Mouse (Mus musculus) midbrain, embryonic 16.5 days (tissue): ENCODE data around the gene Nfib. TPM values are rescaled to one million over a fixed set of nuclear protein-coding genes. Genes with fewer than 3 reads are reported as not detected.

Source experiments
- ATAC-seq: fragments of 200-750 bp; cut with Nextera tagmentation; 2 replicates; pipeline ENCODE4 v1.8.0; 2017; ENCODE audit warnings: moderate TSS enrichment
- H3K27ac ChIP-seq: fragments of 300-500 bp; sonication (generic); 2 replicates; pipeline ENCODE4 v1.5.1; 2014; ENCODE audit warnings: mild to moderate bottlenecking, low read length, mixed read lengths
- H3K27me3 ChIP-seq: fragments of 300-500 bp; sonication (generic); 2 replicates; pipeline ENCODE4 v1.6.1; 2014; ENCODE audit warnings: low read depth, low read length, mixed read lengths; ENCODE audit not compliant: control insufficient read depth, insufficient read depth
- H3K36me3 ChIP-seq: fragments of 300-500 bp; sonication (generic); 2 replicates; pipeline ENCODE4 v1.6.1; 2014; ENCODE audit warnings: mild to moderate bottlenecking, low read length, moderate library complexity, mixed read lengths; ENCODE audit not compliant: control insufficient read depth, insufficient read depth
- H3K4me1 ChIP-seq: fragments of 300-500 bp; sonication (generic); 2 replicates; pipeline ENCODE4 v1.6.1; 2014; ENCODE audit warnings: mild to moderate bottlenecking, low read length, mixed read lengths; ENCODE audit not compliant: control insufficient read depth, insufficient read depth
- H3K4me2 ChIP-seq: fragments of 300-500 bp; sonication (generic); 2 replicates; pipeline ENCODE4 v1.6.1; 2014; ENCODE audit warnings: mild to moderate bottlenecking, low read length, mixed read lengths
- H3K4me3 ChIP-seq: fragments of 300-500 bp; sonication (generic); 2 replicates; pipeline ENCODE4 v1.5.1; 2014; ENCODE audit warnings: low read depth, mild to moderate bottlenecking, low read length, moderate library complexity, mixed read lengths
- H3K9ac ChIP-seq: fragments of 300-500 bp; sonication (generic); 2 replicates; pipeline ENCODE4 v1.6.1; 2014; ENCODE audit warnings: low read depth, low read length, mixed read lengths
- H3K9me3 ChIP-seq: fragments of 300-500 bp; sonication (generic); replicated peaks from 2 replicates; pipeline ENCODE4 v1.6.1; 2014; ENCODE audit warnings: mild to moderate bottlenecking, low read length, mixed read lengths; ENCODE audit not compliant: control insufficient read depth, poor library complexity, severe bottlenecking
- WGBS: fragments of 180-500 bp; shearing (Covaris S2); extraction: QIAGEN DNeasy Blood & Tissue Kit; methylation state at CpG from one replicate; pipeline ENCODE4 v1.1.7; 2014; 5-methylcytosine and 5-hydroxymethylcytosine counted together
- polyA plus RNA-seq: library from polyadenylated mRNA; unstranded; fragments of >200 nt; fragmentation: Nextera tagmentation; extraction: Ambion mirVana; gene quantifications from 2 replicates; pipeline ENCODE4 v1.2.1, GENCODE M21; 2015

Gene Nfib
- polyA plus RNA-seq, 1 experiment from 2014 or later, result 47.2 TPM

- Histone ChIP-seq H3K36me3 (no peaks in the 10 kb centered on the region), H3K27me3 (no peaks in the 10 kb centered on the region), H3K27ac (no peak overlapping the region), H3K9ac (no peak overlapping the region), H3K4me1 (peaks cover 6% of the 10 kb centered on the region), H3K9me3 (no peaks in the 10 kb centered on the region), H3K4me3 (no peak overlapping the region), H3K4me2 (no peak overlapping the region)
- 67% methylated on average over 4 of the region's 4 CpGs for WGBS
- ATAC-seq, result no peak
Measured at GRCm38 (mm10) chr4:82479394-82479793, 226.2 kb downstream of the Nfib start.

- WGBS, result 95% methylated on average over 2 of the region's 2 CpGs
- Histone ChIP-seq H3K9me3 (no peaks in the 10 kb centered on the region), H3K4me3 (no peak overlapping the region), H3K4me2 (no peak overlapping the region), H3K36me3 (no peaks in the 10 kb centered on the region), H3K9ac (no peak overlapping the region), H3K27me3 (no peaks in the 10 kb centered on the region), H3K27ac (no peak overlapping the region), H3K4me1 (peaks cover 3% of the 10 kb centered on the region; the same call in 1 of the 2 replicates)
- no peak for ATAC-seq
Measured at GRCm38 (mm10) chr4:82477742-82478141, 227.8 kb downstream of the Nfib start.

DNA sequence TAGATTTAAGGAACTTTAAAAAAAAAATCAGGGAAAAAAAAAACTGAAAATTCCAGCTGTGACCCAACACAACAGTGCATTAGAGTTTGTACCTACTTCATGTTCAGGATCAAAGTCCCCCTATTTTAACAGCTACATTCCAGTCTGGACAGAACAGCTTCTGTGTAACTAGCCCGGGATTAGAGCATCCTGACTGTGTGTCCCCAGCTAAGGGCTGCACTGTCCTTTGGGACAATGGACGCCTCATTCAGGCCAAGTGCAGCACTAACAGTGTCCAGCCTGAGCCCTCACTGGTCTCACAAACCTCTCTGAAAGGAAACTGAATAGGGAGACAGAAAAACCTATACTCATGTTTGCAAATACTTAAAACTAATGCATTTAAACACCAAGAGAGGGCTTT, 229.1 kb downstream of the Nfib start:
- WGBS, result 48% methylated on average over 2 of the region's 2 CpGs
- Histone ChIP-seq H3K9me3 (no peaks in the 10 kb centered on the region), H3K36me3 (no peaks in the 10 kb centered on the region), H3K27ac (no peak overlapping the region), H3K4me3 (no peak overlapping the region), H3K27me3 (no peaks in the 10 kb centered on the region), H3K4me1 (peaks cover 3% of the 10 kb centered on the region; the same call in 1 of the 2 replicates), H3K9ac (no peak overlapping the region), H3K4me2 (no peak overlapping the region)
- no peak for ATAC-seq

DNA sequence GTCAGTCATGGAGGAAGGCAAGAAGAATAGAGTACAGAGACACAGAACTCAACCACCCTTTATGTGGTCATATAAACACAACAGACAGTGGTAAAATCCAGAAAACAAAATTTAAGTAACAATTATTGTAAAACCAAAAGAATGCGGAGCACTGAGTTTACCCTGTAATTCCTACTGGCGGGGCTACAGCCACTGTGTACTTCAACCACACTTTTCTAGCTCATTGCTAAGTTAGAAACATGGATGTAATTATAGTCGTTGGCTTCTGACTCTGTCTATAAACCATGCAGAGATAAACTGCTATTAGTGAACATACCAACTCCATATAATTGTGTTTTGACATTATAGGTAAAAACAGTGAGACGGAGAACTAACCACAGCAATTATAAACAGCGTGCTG, 231.2 kb downstream of the Nfib start:
- H3K9ac ChIP-seq, result no peak overlapping the region
- H3K4me3 ChIP-seq, result no peak overlapping the region
- H3K27ac ChIP-seq, result no peak overlapping the region
- 83% methylated on average over 5 of the region's 5 CpGs for WGBS
- H3K36me3 ChIP-seq, result no peaks in the 10 kb centered on the region
- no peaks in the 10 kb centered on the region for H3K27me3 ChIP-seq
- ATAC-seq, result no peak
- H3K4me2 ChIP-seq, result no peak overlapping the region
- peaks cover 3% of the 10 kb centered on the region; the same call in 1 of the 2 replicates for H3K4me1 ChIP-seq
- no peaks in the 10 kb centered on the region for H3K9me3 ChIP-seq

DNA sequence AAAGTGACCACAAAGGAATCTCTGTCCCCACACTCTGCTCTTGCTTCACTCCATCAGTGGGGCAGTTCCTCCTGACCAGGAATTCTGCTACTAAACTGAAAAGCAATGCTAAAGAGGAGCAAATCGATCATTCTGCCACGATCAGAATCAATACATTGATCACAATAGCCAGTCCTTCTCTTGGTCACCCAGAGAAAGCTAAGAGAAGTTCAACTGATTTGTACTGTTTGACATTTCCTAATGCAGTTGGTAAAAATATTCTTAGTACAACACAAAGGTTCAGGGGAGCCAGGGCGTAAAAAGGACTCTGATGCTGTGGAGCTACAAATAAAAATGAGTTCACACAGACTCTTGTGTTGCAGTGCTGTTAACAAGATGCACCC, 234.6 kb downstream of the Nfib start:
- Histone ChIP-seq H3K4me2 (no peak overlapping the region), H3K4me1 (peaks cover 3% of the 10 kb centered on the region; the same call in 1 of the 2 replicates), H3K4me3 (no peak overlapping the region), H3K27me3 (no peaks in the 10 kb centered on the region), H3K9me3 (no peaks in the 10 kb centered on the region), H3K36me3 (no peaks in the 10 kb centered on the region), H3K27ac (no peak overlapping the region), H3K9ac (no peak overlapping the region)
- no peak for ATAC-seq
- 85% methylated on average over 3 of the region's 3 CpGs for WGBS

DNA sequence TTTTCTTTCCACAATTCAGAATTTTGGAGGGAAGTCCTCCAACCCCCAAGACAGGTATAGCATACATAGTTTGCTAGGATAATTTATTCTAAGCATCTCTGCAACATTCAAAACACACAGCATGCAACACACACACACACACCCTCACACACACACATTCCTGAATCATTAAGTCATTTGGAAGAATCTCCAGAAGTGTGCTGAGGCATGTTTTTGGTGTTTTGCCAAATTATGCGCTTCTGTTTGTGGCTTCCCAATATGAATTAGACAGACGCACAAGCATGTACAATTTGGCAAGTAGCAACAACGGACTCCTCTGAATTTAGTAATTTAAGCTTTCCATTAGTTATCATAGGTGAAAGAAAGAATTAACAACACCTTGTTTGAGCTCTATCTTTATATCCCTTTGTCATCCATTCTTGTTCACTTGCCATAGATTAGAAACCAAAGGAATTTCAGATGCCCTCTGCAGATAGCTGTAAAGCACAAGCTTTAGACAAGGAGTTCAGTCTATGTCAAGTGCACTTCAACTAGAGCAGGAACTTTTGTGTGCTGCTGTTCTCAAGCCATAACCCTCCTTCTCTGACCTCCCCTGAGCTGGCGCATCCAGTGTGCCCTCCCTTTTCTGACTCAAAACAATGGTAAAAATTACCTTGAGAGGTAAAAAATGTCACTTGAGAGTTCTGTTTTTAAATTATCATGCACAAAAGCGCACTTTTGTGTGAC, 235.2 kb downstream of the Nfib start:
- H3K9ac ChIP-seq, result no peak overlapping the region
- ATAC-seq, result no peak
- H3K4me2 ChIP-seq, result no peak overlapping the region
- 77% methylated on average over 5 of the region's 5 CpGs for WGBS
- no peak overlapping the region for H3K27ac ChIP-seq
- H3K36me3 ChIP-seq, result no peaks in the 10 kb centered on the region
- H3K27me3 ChIP-seq, result no peaks in the 10 kb centered on the region
- peaks cover 3% of the 10 kb centered on the region; the same call in 1 of the 2 replicates for H3K4me1 ChIP-seq
- no peaks in the 10 kb centered on the region for H3K9me3 ChIP-seq
- H3K4me3 ChIP-seq, result no peak overlapping the region

DNA sequence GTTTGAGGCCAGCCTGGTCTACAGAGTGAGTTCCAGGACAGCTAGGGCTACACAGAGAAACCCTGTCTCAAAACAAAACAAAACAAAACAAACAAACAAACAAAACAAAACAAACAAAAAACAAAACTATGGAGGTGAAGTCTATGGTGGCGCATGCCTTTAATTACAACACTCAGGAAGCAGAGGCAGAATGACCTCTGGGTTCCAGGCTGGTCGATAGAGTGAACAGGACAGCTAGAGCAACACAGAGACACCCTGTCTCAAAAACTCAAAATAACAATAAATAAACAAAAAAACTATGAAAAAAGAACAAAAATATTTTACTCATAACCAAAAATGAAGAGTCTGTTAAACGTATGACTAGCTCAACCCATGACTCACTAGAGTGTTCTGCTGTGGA, 236.6 kb downstream of the Nfib start:
- Histone ChIP-seq H3K9me3 (no peaks in the 10 kb centered on the region), H3K9ac (no peak overlapping the region), H3K4me3 (no peak overlapping the region), H3K27ac (no peak overlapping the region), H3K27me3 (no peaks in the 10 kb centered on the region), H3K4me2 (no peak overlapping the region), H3K4me1 (peaks cover 12% of the 10 kb centered on the region), H3K36me3 (no peaks in the 10 kb centered on the region)
- WGBS, result 89% methylated on average over 3 of the region's 3 CpGs
- no peak for ATAC-seq

DNA sequence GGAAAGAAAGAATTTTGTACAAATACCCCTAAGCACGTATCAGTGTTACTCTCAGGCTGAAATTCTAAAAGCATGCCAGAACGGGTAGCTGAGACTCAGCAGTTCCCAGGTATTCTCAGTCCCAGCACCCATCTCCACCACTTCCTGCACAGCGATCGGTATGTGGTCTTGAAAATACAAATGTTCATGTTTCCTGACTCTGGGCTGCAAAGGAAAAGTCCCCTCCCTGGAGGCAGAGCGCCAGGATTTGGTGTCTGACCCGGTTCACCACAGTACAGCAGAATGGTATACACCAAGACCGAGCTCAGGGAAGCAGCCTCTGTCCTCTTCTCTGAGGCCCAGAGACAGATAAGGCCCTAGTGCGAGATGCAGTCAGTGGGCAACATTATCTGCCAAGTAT, 238.8 kb downstream of the Nfib start:
- Histone ChIP-seq H3K4me1 (peaks cover 19% of the 10 kb centered on the region), H3K27ac (no peak overlapping the region)

GRCm38 (mm10) chr4:82466144-82466543, 239.4 kb downstream of the Nfib start:
- no peak overlapping the region for H3K27ac ChIP-seq
- 65% methylated on average over 6 of the region's 6 CpGs for WGBS

More for the DNA sequence above, 238.8 kb downstream of the Nfib start:
- ATAC-seq, result no peak
- Histone ChIP-seq H3K4me2 (no peak overlapping the region), H3K9me3 (no peaks in the 10 kb centered on the region), H3K27me3 (no peaks in the 10 kb centered on the region), H3K36me3 (no peaks in the 10 kb centered on the region), H3K9ac (no peak overlapping the region), H3K4me3 (no peak overlapping the region)
- WGBS, result 75% methylated on average over 8 of the region's 8 CpGs

More at GRCm38 (mm10) chr4:82466144-82466543, 239.4 kb downstream of the Nfib start:
- no peak for ATAC-seq
- H3K4me1 ChIP-seq, result peaks cover 19% of the 10 kb centered on the region
- no peaks in the 10 kb centered on the region for H3K27me3 ChIP-seq
- no peaks in the 10 kb centered on the region for H3K9me3 ChIP-seq
- no peaks in the 10 kb centered on the region for H3K36me3 ChIP-seq
- no peak overlapping the region for H3K9ac ChIP-seq
- H3K4me2 ChIP-seq, result no peak overlapping the region
- no peak overlapping the region for H3K4me3 ChIP-seq
